Mouse (Mus musculus) erythroblast, embryonic 14.5 days (primary cell): Measurements from ENCODE around the gene Ptges3l.

Source experiments
- GATA1 ChIP-seq: IDR thresholded peaks from 2 replicates; pipeline ENCODE4 v1.6.1; 2012; ENCODE audit warnings: low read length, inconsistent platforms, mixed read lengths
- TAL1 ChIP-seq: IDR thresholded peaks from 3 replicates; pipeline ENCODE4 v1.6.1; 2012; ENCODE audit warnings: low read length, inconsistent platforms, mixed read lengths

DNA sequence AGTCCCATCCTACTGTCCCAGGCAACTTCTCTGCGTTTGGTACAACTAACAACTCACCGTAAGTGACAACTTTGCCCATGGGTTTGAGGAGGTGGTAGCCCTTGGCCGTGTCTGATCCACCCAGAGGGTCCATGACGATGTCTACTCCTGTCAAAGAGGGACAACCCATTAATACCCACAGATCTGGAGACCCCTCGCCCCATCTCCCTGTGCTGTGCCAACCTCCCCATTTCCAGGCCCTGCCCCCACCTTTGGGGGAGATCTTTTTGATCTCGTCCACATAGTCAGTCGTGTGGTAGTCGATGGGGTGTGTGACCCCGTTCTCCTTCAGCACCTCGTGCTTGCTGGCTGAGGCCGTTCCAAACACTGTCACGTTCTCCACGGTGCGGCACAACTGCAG, 37.0 kb upstream of the Ptges3l start:
- TF ChIP-seq GATA1 (no peak), TAL1 (no peak)
